Mouse (Mus musculus) kidney, adult 2 months (tissue): ENCODE data around the gene Nup88.

ENCODE experiments used
- CTCF ChIP-seq: fragments of 200-500 bp; conservative IDR thresholded peaks from 2 replicates; pipeline ENCODE4 v1.5.1; 2011; ENCODE audit warnings: low read depth, mild to moderate bottlenecking, control low read depth, low read length, moderate library complexity, mixed read lengths; ENCODE audit not compliant: insufficient read depth, insufficient read length
- POLR2A ChIP-seq: fragments of 200-500 bp; IDR thresholded peaks from one replicate; pipeline ENCODE4 v1.6.1; 2011; ENCODE audit warnings: low read depth, low read length, control low read depth

GRCm38 (mm10) chr11:70954711-70955110 is 15.1 kb downstream of the Nup88 start:
- TF ChIP-seq CTCF = no peak
- TF ChIP-seq POLR2A = no peak
